Mouse (Mus musculus) neural tube, embryonic 14.5 days (tissue): ENCODE results near the gene Spata6. TPM values are rescaled to one million over a fixed set of nuclear protein-coding genes. Genes with fewer than 3 reads are reported as not detected.

Source experiments
- ATAC-seq: fragments of 200-750 bp; cut with Nextera tagmentation; 2 replicates; pipeline ENCODE4 v1.8.0; 2017; ENCODE audit warnings: low read depth, mild to moderate bottlenecking, moderate TSS enrichment, moderate library complexity
- H3K27ac ChIP-seq: fragments of 300-500 bp; sonication (generic); 2 replicates; pipeline ENCODE4 v1.5.1; 2014; ENCODE audit warnings: low read depth, mild to moderate bottlenecking, control low read depth, low read length, moderate library complexity, mixed read lengths
- H3K27me3 ChIP-seq: fragments of 300-500 bp; sonication (generic); 2 replicates; pipeline ENCODE4 v1.6.1; 2014; ENCODE audit warnings: low read length; ENCODE audit not compliant: control insufficient read depth, insufficient read depth
- H3K36me3 ChIP-seq: fragments of 300-500 bp; sonication (generic); 2 replicates; pipeline ENCODE4 v1.6.1; 2014; ENCODE audit warnings: low read length, mixed read lengths; ENCODE audit not compliant: control insufficient read depth, insufficient read depth
- H3K4me1 ChIP-seq: fragments of 300-500 bp; sonication (generic); 2 replicates; pipeline ENCODE4 v1.6.1; 2014; ENCODE audit warnings: low read length; ENCODE audit not compliant: control insufficient read depth, insufficient read depth
- H3K4me2 ChIP-seq: fragments of 300-500 bp; sonication (generic); 2 replicates; pipeline ENCODE4 v1.6.1; 2014; ENCODE audit warnings: mild to moderate bottlenecking, low read depth, low read length, control low read depth
- H3K4me3 ChIP-seq: fragments of 300-500 bp; sonication (generic); 2 replicates; pipeline ENCODE4 v1.5.1; 2014; ENCODE audit warnings: low read depth, low read length, control low read depth, mixed read lengths
- H3K9ac ChIP-seq: fragments of 300-500 bp; sonication (generic); replicated peaks from 2 replicates; pipeline ENCODE4 v1.6.1; 2014; ENCODE audit warnings: low read depth, mild to moderate bottlenecking, control low read depth, low read length, mixed read lengths
- H3K9me3 ChIP-seq: fragments of 300-500 bp; sonication (generic); 2 replicates; pipeline ENCODE4 v1.6.1; 2016; ENCODE audit warnings: low read length; ENCODE audit not compliant: control insufficient read depth
- WGBS: fragments of 180-500 bp; shearing (Covaris S2); extraction: QIAGEN DNeasy Blood & Tissue Kit; methylation state at CpG from one replicate; pipeline ENCODE4 v1.1.7; 2014; 5-methylcytosine and 5-hydroxymethylcytosine counted together
- polyA plus RNA-seq: library from polyadenylated mRNA; unstranded; fragments of >200 nt; fragmentation: Nextera tagmentation; extraction: Ambion mirVana; gene quantifications from 2 replicates; pipeline ENCODE4 v1.2.1, GENCODE M21; 2014

Spata6 gene
- polyA plus RNA-seq, 1 experiment from 2014 or later: 11.8 TPM

GRCm38 (mm10) chr4:111737551-111737950 lies 17.8 kb downstream of the Spata6 start:
- H3K36me3 ChIP-seq: no peaks in the 10 kb centered on the region
- H3K9me3 ChIP-seq: no peaks in the 10 kb centered on the region
- no peak overlapping the region for H3K4me3 ChIP-seq
- WGBS: 97% methylated on average over 1 of the region's 1 CpGs
- H3K27ac ChIP-seq: no peak overlapping the region
- H3K4me2 ChIP-seq: no peak overlapping the region
- H3K9ac ChIP-seq: no peak overlapping the region
- ATAC-seq: no peak
- no peaks in the 10 kb centered on the region for H3K4me1 ChIP-seq
- H3K27me3 ChIP-seq: no peaks in the 10 kb centered on the region

GRCm38 (mm10) chr4:111780533-111780932 lies 60.7 kb downstream of the Spata6 start:
- Histone ChIP-seq H3K36me3 (no peaks in the 10 kb centered on the region), H3K4me2 (no peak overlapping the region), H3K9me3 (no peaks in the 10 kb centered on the region), H3K27ac (no peak overlapping the region), H3K9ac (no peak overlapping the region), H3K27me3 (no peaks in the 10 kb centered on the region), H3K4me3 (no peak overlapping the region), H3K4me1 (no peaks in the 10 kb centered on the region)
- no peak for ATAC-seq
- 54% methylated on average over 4 of the region's 4 CpGs for WGBS

GRCm38 (mm10) chr4:111799892-111800291 lies 80.1 kb downstream of the Spata6 start:
- no peak overlapping the region for H3K4me3 ChIP-seq
- H3K27ac ChIP-seq: no peak overlapping the region
- 95% methylated on average over 3 of the region's 3 CpGs for WGBS
- H3K36me3 ChIP-seq: no peaks in the 10 kb centered on the region
- H3K4me1 ChIP-seq: no peaks in the 10 kb centered on the region
- no peak overlapping the region for H3K4me2 ChIP-seq
- no peaks in the 10 kb centered on the region for H3K9me3 ChIP-seq
- ATAC-seq: no peak
- no peaks in the 10 kb centered on the region for H3K27me3 ChIP-seq
- no peak overlapping the region for H3K9ac ChIP-seq

GRCm38 (mm10) chr4:111803164-111803563 lies 83.4 kb downstream of the Spata6 start:
- ATAC-seq: no peak
- Histone ChIP-seq H3K4me1 (no peaks in the 10 kb centered on the region), H3K9ac (no peak overlapping the region), H3K27ac (no peak overlapping the region), H3K4me3 (no peak overlapping the region), H3K27me3 (no peaks in the 10 kb centered on the region), H3K36me3 (no peaks in the 10 kb centered on the region), H3K9me3 (no peaks in the 10 kb centered on the region), H3K4me2 (no peak overlapping the region)
- WGBS: 89% methylated on average over 2 of the region's 2 CpGs

- H3K4me1 ChIP-seq: no peaks in the 10 kb centered on the region
- H3K27me3 ChIP-seq: no peaks in the 10 kb centered on the region
- WGBS: 69% methylated on average over 4 of the region's 4 CpGs
- no peak for ATAC-seq
- no peaks in the 10 kb centered on the region for H3K9me3 ChIP-seq
- H3K4me3 ChIP-seq: no peak overlapping the region
- H3K9ac ChIP-seq: no peak overlapping the region
- no peak overlapping the region for H3K4me2 ChIP-seq
- H3K36me3 ChIP-seq: no peaks in the 10 kb centered on the region
- H3K27ac ChIP-seq: no peak overlapping the region
Observed at GRCm38 (mm10) chr4:111817478-111817877, 97.7 kb downstream of the Spata6 start.

- H3K27me3 ChIP-seq: no peaks in the 10 kb centered on the region
- no peaks in the 10 kb centered on the region for H3K4me1 ChIP-seq
- H3K9me3 ChIP-seq: no peaks in the 10 kb centered on the region
- H3K9ac ChIP-seq: no peak overlapping the region
- ATAC-seq: no peak
- no peaks in the 10 kb centered on the region for H3K36me3 ChIP-seq
- no peak overlapping the region for H3K4me2 ChIP-seq
- H3K4me3 ChIP-seq: no peak overlapping the region
- 95% methylated on average over 6 of the region's 6 CpGs for WGBS
- no peak overlapping the region for H3K27ac ChIP-seq
Observed at GRCm38 (mm10) chr4:111838882-111839281, 119.1 kb downstream of the Spata6 start.

GRCm38 (mm10) chr4:111852626-111853025 lies 132.8 kb downstream of the Spata6 start:
- no peaks in the 10 kb centered on the region for H3K9me3 ChIP-seq
- no peak overlapping the region for H3K4me3 ChIP-seq
- H3K27me3 ChIP-seq: no peaks in the 10 kb centered on the region
- no peak for ATAC-seq
- no peak overlapping the region for H3K9ac ChIP-seq
- no peaks in the 10 kb centered on the region for H3K36me3 ChIP-seq
- H3K27ac ChIP-seq: no peak overlapping the region
- no peak overlapping the region for H3K4me2 ChIP-seq
- H3K4me1 ChIP-seq: no peaks in the 10 kb centered on the region

GRCm38 (mm10) chr4:111866701-111867100 lies 146.9 kb downstream of the Spata6 start:
- H3K4me3 ChIP-seq: no peak overlapping the region
- no peaks in the 10 kb centered on the region for H3K9me3 ChIP-seq
- H3K4me1 ChIP-seq: no peaks in the 10 kb centered on the region
- no peaks in the 10 kb centered on the region for H3K36me3 ChIP-seq
- 88% methylated on average over 5 of the region's 5 CpGs for WGBS
- ATAC-seq: no peak
- H3K4me2 ChIP-seq: no peak overlapping the region
- H3K9ac ChIP-seq: no peak overlapping the region
- H3K27me3 ChIP-seq: no peaks in the 10 kb centered on the region
- H3K27ac ChIP-seq: no peak overlapping the region

- H3K4me2 ChIP-seq: no peak overlapping the region
- ATAC-seq: no peak
Observed at GRCm38 (mm10) chr4:111867743-111868401, 148.1 kb downstream of the Spata6 start.

More at GRCm38 (mm10) chr4:111867743-111868401, 148.1 kb downstream of the Spata6 start:
- Histone ChIP-seq H3K9ac (no peak overlapping the region), H3K9me3 (no peaks in the 10 kb centered on the region), H3K36me3 (no peaks in the 10 kb centered on the region), H3K4me3 (no peak overlapping the region), H3K27ac (no peak overlapping the region), H3K4me1 (no peaks in the 10 kb centered on the region), H3K27me3 (no peaks in the 10 kb centered on the region)
- WGBS: 82% methylated on average over 2 of the region's 2 CpGs
